Mouse (Mus musculus) liver (tissue): ENCODE data around the gene Bcl2l2.

Source experiments
- DNase-seq: peaks from one replicate; pipeline ENCODE4 v3.0.0-alpha.2; 2020; ENCODE audit warnings: mixed read lengths

The Bcl2l2 gene

DNA sequence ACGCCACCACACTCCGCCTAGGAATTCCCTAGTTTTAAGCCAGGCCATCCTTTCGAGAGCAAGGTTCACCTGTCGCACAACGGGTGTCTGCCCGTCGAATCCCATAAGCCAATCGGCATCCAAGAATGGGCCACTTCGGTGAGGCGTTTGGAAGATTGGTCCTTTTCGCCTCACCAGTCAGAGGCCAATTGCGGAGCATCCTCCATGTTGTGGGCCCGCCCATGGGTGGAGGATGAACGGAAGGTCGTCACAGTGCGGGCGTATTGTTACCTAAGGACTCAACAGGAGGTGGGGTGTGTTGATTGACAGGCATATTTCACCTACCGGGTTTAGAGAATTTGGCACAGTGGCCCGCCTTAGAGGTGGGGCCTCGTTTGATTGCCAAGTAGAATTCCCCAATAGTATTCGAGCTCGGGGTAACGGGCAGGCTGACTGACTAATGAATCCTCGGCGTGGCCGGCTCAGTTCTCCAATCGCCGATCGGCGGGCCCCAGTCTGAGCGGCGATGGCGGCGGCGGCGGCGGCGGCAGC is 10.5 kb downstream of the Bcl2l2 start:
- DNase-seq = peak; percentile 96

DNA sequence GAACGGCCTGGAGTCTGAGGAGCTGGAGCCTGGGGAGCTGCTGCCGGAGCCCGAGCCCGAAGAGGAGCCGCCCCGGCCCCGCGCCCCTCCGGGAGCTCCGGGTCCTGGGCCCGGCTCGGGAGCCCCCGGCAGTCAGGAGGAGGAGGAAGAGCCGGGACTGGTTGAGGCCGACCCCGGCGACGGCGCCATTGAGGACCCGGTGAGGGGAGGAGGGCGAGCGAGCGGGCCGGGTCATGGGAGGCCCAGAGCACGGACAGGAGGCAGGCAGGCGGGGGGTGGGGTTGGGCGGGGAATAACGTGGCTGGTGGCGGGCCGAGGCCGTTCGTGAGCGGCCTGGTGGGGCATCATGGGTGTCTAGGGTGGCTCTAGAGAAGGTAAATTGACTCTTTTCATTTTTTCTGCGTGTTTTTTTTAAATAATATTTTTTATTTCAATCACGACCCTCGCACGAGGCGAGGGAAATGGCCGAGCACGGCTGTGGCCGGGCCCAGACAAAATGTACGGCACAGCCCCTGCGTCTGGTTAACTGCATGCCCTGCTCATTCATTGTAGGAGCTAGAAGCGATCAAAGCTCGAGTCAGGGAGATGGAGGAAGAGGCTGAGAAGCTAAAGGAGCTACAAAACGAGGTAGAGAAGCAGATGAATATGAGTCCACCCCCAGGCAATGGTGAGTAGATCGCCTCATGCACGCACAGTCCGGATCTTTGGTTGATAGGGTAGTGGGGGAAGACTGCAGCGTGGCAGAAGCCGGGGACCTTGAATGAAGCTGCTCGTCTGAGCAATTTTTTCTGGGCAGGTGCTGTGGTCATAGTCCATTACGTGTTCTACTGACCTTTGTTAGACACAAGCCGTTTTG is 11.3 kb downstream of the Bcl2l2 start:
- DNase-seq = peak; percentile 74

DNA sequence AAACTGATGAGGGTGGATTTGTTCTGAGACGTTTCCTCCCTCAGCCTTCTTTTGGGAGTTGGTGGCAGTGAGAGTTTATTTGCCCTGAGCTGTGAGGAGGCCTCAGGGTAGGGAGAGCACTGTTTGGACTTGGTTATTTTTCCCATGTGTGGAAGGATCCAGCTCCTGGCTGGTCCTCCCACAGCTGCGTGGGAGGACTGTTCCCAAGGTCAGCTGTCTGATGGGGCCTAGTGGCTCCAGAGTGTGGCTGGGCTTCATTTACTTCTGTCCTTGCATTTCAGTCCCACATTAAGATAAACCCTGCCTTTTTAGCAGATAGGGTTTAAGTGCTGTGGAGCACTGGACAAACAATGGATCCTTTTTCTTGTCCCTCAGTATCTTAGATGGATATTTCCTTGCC is 14.3 kb downstream of the Bcl2l2 start:
- no peak for DNase-seq

DNA sequence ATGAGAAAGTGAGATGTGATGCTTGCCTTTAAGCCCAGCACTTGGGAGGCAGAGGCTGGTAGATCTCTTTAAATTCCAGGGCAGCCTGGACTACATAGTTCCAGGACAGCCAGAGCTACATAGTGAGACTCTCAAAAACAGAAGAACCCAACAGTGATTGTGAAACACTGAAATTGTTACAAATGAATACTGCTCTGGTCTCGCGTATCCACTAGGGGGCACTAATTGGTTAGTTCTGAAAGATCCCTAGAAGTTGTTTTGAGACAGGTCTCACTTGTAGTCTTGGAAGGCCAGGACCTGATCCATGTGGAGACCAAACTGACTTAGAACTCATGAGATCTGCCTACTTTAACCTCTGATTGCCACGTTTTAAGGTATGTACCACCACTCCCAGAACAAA is 17.2 kb downstream of the Bcl2l2 start:
- peak; percentile 66 for DNase-seq

DNA sequence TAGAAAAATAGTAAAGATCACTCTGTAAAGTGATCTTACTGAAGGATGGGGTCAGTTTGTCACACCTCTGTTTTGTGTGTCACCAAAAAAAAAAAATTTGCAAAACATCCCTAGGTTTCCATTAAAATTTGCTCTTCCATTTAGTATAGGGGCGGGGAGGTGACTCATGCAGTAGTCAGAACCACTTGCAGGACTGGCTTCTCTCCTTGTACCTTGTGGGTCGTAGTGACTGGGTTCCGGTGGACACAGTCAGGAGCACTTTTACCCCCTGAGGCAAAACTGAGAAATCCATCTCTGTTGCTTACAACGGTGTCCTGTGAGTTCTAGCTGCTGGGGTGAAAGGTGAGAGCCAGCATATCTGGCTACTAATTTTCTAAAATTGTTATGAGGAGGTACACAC is 20.5 kb downstream of the Bcl2l2 start:
- DNase-seq = no peak

DNA sequence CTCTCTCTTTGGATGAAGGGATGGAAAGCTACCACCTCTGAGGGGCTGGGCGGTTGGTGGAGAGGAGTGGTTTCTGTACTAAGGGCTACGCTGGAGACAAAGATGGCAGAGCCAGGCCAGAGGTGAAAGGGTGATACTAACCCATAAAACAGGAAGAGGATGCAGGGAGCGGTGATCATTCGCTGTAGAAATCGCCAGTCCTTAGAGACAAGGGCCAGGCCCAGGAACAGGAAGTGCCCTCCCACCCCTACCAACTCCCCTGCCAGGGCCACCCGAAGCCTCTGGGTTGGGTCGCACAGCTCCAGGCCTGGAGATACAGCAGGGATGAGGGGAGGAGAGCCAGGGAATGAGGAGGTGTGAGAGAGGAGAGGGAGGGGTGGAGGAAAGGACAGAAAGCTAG is 25.5 kb downstream of the Bcl2l2 start:
- no peak for DNase-seq

DNA sequence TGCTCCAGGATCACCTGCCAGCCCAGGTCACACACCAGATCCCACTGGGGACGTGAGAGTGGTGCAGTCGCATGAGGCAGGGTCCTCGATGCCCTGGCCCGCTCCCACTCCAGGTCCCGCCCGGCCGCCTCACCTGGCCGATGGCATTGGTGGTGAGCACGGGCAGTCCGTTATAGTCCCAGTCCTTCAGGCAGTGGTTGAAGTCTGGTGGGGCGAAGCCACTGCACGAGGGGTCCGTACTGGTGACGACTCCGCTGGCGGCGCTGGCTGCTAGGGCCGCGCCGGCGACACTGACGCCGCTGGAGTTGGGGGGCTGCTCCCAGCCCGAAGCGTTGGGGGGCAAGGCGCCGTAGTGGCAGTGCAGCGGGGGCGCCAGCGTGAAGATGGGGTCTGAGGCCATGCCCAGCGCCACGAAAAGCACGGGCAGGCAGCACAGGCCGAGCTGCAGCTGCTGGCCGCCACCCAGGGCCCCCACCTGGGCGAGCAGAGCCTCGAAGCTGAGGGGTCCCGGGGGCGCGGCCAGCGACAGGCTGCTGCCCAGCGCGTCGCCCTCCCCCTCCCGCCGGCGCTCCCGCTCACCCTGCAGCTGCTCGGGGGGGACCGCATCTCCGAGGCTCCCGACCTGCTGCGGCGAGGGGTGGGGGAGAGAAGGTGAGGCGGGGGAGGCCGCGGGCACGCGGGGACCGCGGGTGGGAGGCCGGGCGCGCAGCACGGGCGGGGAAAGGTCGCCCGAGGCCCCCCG is 29.1 kb downstream of the Bcl2l2 start:
- no peak for DNase-seq

DNA sequence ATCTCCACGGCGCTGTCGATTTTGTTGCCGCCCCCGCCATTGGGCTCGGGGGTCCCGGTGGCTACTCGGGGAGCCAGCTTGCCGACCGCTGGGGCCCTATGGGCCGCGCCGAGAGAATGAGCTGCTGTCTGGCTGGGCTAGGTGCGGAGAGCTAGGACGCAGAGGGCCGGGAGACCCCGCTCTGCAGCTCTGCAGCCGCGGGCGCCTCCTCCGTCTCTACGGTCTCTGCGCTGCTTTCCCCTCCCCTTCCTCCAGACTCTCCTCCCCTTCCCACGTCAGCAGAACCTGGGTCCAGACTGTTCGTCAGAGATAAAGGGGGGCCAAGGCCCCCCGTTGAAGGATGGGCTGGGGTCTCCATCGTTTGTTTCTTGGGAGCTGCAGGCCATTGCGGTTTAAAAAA is 29.7 kb downstream of the Bcl2l2 start, which contains the start of gene Slc22a17:
TSS of gene Slc22a17 (minus strand) at position 247 of the 400 bp plus-strand sequence.
- DNase-seq = peak; percentile 59

DNA sequence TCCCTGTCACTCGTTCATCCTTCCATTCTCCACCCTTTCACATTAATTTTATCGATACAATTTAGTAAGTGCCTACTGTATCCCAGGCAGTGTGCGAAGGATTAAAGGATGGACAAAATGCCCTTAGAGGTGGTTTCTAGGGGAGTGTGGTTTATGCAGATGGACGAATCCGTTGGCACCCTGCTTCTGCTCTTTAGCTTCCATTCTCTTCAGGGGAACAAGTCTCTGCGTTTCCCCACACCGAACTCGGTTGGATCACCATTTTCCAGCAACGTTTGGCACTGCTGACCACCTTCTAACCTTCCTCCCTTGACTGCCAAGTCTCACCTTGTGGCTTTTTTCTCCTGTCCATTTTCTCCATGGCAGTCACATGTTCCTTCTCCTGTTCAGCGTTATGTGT is 30.2 kb downstream of the Bcl2l2 start:
- DNase-seq = no peak

DNA sequence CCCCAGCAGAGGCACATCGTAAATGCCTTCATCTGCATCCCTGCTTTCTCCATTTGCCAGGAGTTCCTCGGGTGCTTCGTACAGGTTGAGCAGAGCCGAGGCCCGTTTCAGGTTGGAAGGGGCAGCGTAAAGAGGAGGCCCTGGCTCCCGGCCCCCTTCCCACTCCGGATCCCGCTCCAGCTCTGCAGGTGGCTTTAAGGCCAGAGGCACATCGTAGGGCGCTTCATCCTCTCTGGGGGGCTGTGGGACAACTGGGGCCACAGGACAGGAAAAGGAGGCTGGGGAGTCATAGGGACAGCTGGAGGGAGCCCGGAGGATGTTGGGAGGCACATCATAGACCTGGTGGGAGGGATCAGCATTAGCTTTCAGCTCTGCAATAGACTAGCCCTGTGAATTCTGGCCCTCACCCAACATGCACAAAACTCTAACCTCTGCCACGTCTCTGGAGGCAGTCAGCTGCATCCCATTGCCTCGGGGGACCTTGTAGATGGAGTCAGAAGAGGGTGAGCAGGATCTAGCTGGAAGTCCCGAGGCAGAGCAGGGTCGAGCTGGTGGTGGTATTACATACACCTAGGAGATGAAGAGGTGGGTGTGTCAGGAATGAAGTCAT is 37.0 kb downstream of the Bcl2l2 start:
- no peak for DNase-seq

DNA sequence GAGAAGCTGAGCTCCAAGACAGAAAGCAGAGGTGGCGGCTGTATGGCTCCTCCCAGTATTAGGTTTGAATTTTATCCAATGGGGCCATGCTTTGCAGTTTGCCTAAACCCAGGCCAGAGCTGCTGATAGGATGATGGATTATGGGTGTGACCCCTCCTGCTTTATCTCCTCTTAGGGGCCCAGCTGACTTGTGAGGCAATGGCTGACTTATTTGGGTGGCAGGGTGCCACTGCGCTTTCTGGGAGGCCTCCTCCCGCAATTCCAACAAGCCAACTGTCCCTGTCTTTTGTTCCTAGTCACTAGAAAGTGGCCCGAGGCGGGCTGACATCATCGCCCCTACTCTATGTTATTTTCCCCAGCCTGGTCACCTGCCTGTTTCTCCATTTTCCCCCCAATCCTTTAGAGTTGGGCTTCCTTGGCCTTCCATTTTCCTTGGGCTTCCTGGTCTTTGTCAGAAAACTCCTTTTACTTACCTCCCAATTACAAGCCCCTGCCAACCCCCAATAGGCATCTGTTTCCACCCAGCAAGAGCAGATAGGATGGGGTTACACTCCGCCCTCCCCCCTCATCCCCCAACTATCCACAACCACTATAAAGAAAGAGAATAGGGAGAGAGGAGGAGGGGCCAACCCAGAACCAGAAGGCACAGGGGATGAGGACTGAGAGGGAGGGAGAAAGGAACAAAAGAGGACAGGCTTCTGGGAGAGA is 41.6 kb downstream of the Bcl2l2 start:
- DNase-seq = peak; percentile 57

DNA sequence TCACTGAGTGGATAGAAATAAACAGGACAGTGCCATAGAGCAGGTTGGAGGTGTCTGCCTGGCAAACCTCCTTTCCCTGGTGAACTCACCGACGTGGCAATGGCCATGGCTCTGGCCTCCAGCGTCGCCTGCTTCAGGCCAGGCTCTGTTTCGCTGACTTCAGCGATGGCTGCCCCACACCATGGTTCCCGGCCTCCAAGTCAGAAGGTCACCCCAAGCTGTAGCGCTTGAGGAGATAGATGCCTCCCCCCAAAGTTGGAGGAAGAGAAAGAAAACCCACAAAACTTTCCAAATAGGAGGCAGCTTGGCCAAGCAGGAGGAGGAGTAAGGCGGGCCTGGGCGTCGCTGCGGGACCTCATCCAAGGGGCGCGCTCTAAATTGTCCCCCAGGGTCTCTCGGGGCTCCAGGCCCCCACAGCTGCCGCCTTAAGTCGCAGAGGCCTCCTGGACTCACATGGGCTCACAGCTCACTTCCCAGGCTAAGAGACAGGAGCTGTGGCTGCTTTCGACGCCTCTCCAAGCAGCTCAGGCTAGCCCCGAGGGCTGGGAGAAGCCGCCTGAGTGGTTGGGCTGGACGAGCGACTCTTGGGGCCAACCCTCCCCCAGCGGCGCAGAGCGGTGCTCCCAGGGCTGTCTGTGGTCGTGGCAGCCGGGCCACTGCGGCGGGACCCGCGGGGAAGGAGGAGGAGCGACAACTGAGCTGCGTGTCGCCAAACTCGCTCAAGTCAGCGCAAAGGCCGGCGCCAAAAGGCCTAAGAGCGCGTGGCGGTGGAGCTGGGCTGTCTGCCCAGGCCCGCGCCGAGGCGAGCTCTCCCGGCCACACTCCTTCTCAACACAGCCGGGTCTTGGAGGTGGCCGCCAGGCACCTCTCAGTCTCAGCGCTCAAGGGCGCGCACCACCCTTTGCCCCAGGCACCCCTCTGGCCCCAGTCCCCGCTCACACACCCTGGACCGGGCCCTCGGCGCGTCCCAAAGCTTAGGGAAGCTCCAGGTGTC is 42.5 kb downstream of the Bcl2l2 start, which contains the start of gene Efs:
TSS of gene Efs (minus strand) at position 778 of the 994 bp plus-strand sequence.
- peak; percentile 24 for DNase-seq

DNA sequence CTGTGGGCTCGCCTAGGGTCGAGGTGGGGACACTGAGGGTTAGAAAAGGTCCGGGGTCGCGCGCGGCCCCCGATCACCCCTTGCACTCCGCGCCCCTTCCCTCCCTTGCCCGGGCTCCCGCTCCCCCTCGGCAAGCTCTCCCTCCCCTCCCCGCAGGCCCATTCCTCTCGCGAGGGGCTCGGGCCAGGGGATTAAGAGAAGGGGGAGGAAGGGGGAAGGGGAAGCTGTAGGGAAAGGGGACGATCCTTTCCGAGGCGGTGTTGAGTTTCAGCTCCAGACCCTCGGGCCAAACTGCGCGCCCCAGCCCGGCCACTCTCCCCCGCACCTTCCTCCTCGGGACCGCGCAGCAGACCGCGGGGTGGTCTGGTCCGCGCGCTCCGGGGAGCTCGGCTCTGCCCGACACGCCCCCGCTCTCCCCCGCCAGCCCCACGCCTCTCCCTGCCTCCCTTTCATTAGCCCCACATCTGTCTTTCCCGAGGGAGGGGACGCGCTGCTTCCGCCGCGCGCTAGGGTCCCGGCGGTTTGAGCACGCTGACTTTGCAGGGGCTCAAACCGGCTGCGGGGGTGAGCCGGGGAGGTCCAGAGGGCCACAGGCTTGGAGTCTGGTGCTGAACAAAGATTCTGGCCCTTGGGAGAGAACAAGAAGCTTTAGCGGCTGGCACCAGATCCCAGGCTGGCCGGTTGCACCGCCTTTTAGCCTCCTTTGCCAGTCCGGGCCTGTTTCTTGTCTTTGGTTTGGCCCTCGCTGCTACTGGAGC is 43.4 kb downstream of the Bcl2l2 start:
- DNase-seq = peak; percentile 57

DNA sequence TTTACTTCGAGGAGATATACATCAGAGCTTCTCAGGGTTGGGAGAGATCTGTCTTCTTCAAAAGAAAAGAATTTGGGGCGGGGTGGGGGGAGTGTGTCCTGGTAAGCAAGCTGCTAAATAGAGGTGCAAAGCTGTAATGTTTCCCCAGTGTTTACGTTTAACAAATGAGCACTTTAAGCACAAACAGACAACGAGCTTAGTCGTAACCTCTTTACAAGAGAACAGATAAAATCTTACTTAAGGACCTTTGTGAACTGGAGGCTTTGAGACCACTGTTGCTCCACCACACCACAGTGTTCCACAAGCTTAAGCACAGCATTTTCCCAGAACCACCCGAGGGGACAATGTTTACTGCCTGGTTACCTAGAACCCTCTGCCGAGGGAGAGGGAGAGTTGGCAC is 44.1 kb downstream of the Bcl2l2 start:
- no peak for DNase-seq

DNA sequence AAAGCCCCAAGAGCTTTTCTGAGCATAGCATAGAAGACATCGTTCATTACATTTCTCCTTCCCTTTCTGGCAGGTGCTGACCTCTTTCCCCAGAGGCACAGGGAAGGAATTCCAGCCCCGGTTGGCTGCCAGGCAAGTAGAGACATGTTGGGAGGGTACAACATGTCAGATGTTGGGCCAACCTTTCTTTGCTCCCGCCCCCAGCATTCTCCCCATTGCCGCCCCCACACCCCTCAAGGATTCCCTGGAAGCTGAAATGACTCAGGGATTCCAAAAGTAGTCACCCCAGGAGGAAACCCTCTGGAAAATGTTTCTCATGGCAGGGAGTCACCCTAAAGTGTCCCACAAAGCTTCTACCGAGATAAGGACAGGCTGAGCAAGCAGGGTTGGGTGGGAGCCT is 46.6 kb downstream of the Bcl2l2 start:
- DNase-seq = no peak

DNA sequence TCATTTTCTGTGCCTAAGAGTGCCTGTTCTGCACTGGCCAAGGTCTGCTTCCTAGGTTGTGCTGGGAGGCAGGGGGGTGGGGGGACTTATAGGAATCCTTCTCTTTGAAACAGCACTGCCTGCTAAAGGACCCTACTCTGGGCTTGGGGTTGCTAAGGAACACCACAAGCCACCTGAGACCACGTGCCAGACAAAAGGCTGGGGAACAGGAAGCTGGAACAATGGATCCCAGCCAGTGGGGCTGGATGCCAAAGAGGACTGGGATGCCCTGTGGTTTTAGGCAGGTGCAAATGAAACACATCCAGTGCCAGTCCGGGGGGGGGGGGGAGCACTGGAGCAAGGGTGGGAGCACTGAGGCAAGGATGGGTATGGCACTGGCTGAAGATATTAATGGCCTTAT is 47.3 kb downstream of the Bcl2l2 start:
- DNase-seq = no peak

DNA sequence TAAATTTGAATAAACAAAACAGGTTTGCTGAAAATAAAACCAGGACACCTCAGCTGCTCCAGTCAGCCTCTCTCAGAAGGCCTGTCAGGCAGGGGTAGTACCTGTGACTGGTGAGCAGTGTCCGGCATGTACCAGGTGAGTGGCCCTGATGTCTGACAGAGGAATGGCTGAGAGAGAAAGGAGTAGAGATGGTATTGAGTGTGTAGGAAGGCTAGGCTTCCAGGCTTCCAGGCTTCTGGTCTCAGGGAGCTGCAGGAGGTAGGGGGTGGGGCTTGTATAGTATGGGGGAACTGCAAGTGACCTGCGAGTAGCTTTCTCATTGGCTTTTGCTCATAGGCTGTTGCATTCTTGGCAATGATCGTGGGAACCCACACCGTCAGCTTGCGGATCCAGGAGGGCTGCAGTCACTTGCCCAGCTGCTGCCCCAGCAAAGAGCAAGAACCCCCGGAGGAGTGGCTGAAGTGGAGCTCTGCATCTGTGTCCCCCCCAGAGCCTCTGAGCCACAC is 49.5 kb downstream of the Bcl2l2 start, which contains the start of gene Il25:
TSS of gene Il25 (plus strand) at position 51 of the 506 bp plus-strand sequence.
- no peak for DNase-seq

DNA sequence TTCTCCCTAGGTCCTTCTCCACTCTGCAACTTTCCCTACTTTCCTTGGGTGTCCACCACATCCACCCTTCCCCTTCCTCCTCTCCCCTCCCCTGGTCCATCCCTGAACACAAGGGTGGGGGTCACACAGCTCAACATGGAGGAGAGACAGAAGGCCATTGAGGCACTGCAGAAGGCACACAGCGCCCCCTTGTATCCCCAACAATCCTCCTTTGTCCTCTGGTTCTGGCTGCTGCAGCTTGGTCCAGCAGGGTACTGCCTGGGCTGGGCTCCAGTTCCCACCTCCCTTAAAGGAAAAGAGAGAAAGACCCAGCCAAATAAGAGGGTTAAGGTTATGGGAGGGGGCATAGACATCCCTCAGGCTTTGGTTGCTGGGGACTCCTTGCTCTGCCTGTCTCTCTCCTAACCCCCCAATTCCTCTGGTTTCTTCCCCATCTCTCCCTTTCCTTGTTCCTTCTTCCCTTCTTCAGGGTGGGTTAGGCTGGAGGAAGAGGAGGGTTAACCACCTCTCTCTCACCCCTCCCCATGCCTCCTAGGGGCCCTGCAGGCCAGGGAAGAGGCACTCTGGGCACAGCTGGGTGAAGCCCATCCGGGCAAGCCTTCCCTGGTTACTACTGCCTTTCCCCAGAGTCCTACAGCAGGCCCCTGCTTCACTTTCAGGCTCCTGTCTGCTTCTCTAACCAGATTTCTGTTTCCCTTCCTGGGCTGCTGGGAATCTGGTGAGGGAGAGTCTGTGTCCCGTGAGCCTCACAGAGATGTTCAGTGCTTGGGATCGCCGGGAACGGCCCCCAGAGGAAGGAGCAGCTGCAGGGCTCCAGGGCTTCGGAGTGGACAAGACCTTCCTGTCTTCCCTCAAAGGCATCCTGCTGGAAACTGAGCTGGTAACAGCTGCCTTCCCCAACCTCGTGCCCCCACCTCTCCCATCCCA is 53.0 kb downstream of the Bcl2l2 start, which contains the start of gene Cmtm5:
TSS of gene Cmtm5 (plus strand) at position 358 of the 927 bp plus-strand sequence.
- no peak for DNase-seq

DNA sequence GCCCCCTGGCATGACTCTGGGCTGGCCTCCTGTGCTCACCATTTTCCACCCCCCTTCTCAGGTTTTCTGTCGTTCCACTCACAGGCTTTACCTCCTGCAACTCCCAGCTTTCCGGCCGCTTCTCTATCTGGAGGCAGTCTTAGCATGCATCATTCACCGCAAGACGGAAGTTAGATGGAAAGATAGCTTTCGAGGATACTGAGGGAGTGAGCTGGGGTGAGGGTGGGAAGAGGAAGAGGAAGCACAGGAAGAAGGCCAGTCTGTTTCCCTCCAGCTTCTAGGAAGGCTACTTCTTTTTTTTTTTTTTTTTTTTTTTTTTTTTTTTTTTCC is 53.6 kb downstream of the Bcl2l2 start:
- DNase-seq = no peak
